Mouse (Mus musculus) cortical plate, adult 2 months (tissue): ENCODE data around the gene Gas2l1.

ENCODE experiments used
- CTCF ChIP-seq: fragments of 200-500 bp; IDR thresholded peaks from 2 replicates; pipeline ENCODE4 v1.5.1; 2011; ENCODE audit warnings: mild to moderate bottlenecking, control low read depth, low read length; ENCODE audit not compliant: insufficient read depth; ENCODE audit errors: extremely low read depth
- POLR2A ChIP-seq: fragments of 200-500 bp; IDR thresholded peaks from 2 replicates; pipeline ENCODE4 v1.6.1; 2011; ENCODE audit warnings: mild to moderate bottlenecking, low read length, control low read depth; ENCODE audit not compliant: insufficient read depth; ENCODE audit errors: extremely low read depth

- TF ChIP-seq CTCF (no peak), POLR2A (no peak)
These were observed 36.9 kb downstream of the Gas2l1 start for GRCm38 (mm10) chr11:5028228-5028627.
